Mouse (Mus musculus): ENCODE measurements around the gene Hspa5.
"Not testable (repeated sequence)": the region's sequence is repeated elsewhere in the genome, so short reads cannot be mapped to it uniquely, and the experiment has no call there.

The Hspa5 gene

DNA sequence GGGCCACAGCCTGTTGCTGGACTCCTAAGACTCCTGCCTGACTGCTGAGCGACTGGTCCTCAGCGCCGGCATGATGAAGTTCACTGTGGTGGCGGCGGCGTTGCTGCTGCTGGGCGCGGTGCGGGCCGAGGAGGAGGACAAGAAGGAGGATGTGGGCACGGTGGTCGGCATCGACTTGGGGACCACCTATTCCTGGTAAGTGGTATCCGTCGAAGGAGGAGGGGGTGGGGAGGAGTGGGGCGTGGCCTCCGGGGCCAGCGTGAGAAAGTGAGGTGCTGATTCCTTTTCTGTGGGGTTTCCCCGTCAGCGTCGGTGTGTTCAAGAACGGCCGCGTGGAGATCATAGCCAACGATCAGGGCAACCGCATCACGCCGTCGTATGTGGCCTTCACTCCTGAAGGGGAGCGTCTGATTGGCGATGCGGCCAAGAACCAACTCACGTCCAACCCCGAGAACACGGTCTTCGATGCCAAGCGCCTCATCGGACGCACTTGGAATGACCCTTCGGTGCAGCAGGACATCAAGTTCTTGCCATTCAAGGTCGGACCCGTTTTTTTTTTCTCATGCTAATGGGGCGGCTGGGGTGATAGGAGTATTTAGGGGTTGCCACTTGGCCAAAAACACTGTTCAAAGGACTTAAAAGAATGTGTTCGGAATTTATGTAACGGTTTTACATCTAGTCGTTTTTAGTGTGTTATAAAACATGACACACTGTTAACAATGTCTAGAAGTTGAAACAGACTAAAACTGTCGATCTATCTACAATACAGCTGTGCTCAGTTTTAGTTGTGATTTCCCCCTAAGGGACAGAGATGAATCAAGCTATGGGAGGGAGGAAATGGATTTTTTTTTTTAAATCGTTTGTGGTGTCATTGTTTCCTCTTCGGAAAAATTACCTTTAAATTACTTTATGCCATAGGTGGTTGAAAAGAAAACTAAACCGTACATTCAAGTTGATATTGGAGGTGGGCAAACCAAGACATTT lies 774 bp downstream of the Hspa5 start:
- no peak for DNase-seq

DNA sequence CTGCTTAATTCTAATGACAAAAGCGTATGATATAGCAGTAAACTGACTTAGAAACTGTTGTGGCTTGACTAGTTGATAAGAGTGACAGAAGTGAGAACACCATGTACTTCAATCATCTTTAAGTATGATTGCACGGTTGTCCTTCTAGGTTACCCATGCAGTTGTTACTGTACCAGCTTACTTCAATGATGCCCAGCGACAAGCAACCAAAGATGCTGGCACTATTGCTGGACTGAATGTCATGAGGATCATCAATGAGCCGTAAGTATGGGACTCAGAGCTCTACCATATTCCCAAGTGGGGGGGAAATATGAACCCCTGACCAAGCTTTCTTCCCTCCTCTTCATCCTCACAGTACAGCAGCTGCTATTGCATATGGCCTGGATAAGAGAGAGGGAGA lies 1.9 kb downstream of the Hspa5 start:
- no peak for DNase-seq

DNA sequence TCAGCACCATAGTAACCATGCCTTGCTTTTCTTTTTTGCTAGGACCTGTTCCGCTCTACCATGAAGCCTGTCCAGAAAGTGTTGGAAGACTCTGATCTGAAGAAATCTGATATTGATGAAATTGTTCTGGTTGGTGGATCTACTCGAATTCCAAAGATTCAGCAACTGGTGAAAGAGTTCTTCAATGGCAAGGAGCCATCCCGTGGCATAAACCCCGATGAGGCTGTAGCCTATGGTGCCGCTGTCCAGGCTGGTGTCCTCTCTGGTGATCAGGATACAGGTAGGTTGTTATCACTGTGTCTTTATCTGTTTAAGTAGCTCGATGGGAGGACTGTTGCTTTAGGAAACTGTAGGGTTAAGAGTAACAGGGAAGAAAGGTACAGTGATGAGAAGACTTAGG lies 2.7 kb downstream of the Hspa5 start:
- no peak for DNase-seq

DNA sequence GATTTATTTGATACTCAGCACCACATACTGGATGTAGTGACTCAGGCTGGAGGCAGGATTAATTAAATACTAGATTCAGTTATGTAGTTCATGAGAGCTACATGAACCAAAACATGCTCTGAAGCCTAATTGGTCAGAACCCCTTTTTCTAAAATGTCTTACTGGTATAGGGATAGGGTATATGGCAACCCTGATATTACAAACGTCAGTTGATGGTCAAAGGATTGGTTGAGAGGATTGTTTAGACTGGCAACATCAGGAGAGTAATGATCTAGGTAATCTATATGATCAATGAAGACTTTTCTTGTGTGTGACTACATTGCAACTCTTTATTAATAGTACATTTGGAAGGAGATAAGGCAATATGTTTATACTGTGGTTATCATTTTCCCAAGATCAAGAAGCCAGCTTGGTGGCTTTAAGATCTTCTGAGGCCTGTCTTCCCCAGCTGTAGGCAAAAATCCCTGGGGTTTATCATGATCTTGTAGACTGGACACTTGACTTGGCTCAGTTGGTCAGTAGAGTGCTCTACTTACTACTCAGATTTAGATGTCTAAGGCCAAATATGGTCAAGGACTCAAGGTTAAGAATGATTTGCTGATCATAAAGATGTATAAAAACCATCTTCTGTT lies 5.6 kb downstream of the Hspa5 start:
- DNase-seq, result no peak

DNA sequence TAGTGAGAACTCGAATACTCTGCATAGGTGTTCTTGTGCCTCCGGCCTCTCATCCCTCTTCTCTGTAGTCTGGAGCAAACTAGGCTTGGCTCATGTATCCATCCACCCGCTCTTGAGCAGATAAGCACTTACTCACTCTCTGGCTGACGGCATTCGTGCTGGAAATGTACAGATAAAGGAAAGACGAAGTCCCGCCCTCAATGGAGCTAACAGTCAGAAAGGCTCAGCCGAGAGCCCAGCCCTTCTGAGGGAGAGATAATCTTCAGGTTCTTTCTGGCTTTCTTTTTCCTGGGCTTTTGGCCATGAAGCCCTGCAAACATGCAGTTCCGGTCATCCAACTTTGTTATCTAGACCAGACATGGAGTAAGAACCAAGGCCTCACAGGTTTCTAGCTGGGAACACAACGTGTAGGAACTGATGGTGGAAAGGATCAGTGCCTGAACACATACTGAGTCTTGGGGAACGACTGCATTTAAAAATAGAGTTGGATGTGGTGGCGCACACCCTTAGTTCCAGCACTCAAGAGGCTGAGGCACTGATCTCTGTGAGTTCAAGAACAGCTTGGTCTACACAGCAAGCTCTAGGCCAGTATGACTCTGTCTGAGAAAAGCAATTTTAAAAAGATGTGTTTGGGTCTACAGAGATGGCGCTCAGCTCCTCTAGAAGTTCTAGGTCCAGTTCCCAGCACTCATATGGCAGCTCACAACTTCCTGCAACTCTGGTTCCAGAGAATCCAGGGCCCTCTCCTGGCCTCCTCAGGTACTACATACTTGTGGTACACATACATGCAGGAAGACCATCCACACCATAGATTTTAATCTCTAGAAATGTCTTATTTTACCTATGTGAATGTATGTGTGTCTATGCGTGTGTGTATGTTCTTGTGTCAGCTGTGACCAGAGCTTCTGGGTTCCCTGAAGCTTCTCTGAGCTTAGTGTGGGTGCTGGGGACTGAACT lies 11.6 kb downstream of the Hspa5 start:
- DNase-seq, result no peak

DNA sequence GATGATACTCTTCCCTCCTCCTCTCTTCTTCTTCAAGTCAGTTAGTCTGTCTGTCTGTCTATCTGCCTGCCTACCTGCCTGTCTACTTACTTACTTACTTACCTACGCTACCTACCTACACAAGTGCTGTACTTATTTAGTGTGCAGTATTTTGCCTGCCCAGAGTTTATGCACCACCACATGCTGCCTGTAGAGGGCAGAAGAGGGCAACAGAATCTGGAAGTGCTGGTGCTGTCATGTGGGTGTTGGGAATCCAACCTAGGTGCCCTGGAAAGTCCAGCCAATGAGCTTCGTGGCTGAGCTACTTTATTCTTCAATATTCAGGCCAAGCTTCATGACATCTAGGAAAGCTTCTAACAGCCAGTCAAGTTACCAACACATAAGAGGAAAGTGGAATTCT lies 12.3 kb downstream of the Hspa5 start:
- DNase-seq, result peak; percentile 38 to 45

DNA sequence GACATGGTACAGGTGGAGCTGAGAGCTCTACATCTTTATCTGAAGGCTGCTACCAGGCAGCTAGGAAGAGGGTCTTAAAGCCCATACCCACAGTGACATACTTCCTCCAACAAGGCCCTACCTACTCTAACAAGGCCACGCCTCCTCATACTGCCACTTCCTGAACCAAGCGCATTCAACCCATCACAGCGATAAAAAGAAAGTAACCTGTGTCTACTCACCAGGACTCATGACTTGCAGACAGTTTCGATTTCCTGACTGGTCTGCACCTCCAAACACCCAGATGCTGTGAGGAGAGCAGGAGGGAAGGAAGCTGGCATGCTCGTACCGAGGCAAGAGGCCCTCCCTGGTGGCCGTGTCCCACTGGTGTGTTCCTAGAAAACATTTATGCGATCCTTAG lies 18.5 kb downstream of the Hspa5 start:
- no peak for DNase-seq

DNA sequence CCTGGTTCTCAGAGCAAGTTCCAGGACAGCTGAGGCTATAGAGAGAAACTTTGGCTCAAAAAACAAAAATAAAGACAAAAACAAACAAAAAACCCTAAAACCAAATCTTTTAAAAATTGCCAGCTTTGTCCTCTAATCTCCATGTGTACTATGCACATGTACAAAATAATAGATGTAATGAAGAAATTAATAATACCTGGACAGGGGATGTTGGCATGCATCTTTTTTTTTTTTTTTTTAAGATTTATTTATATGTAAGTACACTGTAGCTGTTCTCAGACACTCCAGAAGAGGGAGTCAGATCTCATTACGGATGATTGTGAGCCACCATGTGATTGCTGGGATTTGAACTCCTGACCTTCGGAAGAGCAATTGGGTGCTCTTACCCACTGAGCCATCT lies 20.8 kb downstream of the Hspa5 start:
- not testable (repeated sequence) for DNase-seq

DNA sequence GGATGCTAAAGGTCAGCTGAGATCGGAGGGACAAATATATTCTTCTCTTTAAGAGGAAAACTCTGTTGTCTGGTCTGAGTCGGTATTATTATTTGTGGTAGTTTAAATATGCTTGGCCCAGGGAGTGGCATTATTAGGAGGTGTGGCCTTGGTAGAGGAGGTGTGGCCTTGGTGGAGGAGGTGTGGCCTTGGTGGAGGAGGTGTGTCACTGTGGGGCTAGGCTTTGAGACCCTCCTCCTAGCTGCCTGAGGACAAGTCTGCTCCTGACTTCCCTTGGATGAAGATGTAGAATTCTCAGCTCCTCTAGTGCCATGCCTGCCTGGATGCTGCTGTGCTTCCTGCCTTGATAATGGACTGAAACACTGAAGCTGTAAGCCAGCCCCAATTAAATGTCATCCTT lies 22.7 kb downstream of the Hspa5 start:
- no peak for DNase-seq

DNA sequence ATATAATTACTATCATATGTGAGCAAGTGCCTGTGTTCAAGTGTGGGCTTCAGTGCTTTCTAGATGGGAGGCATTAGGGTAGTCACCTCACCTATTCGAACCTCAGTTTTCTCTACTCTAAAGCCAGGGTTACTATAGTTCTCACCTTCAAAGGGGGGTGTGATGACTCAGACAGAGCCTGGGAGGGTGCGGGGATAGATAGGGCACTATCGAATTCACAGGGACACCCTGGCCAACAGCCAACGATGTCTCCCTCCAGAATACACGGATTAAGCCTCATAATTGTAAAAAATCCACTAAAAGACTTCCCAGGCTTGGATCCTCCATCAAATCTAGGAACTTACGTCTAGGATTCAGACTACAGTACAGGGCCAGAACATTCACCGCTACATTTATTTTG lies 23.7 kb downstream of the Hspa5 start:
- no peak for DNase-seq

DNA sequence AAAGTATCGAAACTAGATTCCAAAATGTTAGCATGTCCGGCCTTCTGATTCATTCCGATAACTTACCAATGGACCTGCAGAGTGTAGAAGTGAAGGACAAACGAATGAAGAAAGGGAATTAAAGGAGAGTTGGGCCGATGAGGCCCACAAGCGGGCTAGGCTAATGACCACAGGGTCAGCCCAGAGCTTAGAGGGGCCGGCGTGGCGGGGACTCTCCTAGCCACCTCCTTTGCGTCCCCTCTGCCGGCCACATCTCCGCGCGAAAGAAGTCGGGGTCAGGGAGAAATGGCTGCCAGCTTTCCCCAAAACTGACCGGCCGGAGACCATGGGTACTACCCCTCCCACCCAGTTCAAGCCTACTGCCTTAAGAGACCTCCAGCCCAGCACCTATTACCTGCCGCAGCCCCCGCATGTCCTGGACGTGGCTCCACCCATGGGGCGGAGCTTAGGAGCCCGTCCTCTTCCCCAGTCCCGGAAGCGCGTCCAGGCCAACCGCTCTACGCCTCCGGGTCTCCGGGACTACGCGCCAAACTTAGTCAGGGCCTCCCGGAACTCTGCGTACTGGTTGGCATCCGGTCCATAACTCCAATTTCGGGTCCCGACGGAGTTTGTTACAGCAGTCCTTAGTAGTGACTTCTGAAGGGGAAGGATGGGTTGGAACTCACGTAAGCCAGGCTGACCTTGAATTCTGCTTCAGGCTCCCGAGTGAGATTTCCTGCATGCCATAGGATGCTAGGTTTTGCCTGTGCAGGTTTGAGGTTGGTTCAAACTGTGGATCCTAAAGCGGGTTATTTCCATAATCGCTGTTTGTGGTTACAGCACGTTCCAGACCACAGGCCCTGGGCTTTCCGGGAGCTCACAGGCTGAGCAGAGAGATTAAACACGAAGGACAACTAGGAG lies 27.8 kb downstream of the Hspa5 start, which contains the start of gene Rabepk:
Gene Rabepk, minus strand, starts transcription at position 556 of the 900 bp plus-strand sequence.
- peak; percentile 85 for DNase-seq

DNA sequence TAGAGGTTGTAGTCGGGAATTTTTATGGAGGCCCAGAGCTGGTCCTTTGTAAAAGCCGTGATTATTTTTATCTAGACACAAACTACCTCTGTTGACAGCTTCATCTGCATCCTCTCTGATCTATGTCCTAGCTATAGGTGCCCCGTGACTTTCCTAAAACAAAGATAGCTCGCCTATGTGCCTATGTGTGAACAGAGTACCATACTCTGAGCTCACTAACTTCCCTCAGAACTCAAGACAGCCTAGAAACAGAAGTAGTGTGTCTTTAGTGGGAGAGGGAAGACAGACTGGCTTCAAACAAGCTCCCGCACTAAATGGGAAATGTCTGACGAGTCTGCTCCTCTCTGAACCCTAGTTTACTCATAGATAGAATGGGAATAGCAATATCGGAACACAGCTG lies 28.6 kb downstream of the Hspa5 start:
- DNase-seq, result no peak

DNA sequence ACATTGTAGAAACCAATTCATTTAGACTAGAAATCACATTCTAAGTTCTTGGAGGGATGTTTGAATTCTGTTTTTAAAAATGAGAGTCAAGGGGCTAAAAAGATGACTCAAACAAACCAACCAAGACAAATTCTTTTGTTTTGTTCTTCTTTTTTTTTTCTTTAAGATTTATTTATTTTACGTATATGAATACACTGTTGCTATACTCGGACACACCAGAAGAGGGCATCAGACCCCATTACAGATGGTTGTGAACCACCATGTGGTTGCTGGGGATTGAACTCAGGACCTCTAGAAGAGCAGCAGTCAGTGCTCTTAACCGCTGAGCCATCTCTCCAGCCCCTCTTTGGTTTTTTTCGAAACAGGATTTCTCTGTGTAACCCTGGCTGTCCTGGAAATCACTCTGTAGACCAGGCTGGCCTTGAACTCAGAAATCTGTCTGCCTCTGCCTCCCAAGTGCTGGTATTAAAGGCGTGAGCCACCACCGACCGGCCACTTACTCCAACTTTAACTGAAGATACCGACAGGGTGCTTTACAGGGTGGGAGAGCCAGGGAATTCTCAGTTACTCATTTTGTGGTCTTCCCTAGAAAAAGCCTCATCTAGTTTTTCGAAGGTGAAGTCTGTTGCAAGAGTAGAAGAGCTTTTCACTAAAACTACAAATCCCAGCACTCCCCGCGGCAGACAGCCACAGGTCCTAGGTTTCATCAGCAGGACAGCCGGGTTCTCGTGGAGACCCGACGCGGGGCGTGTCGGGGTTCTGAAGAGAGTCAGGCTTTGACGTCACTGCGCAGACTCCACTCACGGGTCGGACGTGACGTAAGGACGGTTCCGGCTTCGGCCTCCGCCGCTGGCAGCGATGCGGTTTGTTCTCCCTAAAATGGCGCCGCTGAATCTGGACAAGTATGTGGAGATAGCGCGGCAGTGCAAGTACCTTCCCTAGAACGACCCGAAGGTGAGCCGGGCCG lies 30.0 kb downstream of the Hspa5 start:
- peak; percentile 96 to 99 for DNase-seq

DNA sequence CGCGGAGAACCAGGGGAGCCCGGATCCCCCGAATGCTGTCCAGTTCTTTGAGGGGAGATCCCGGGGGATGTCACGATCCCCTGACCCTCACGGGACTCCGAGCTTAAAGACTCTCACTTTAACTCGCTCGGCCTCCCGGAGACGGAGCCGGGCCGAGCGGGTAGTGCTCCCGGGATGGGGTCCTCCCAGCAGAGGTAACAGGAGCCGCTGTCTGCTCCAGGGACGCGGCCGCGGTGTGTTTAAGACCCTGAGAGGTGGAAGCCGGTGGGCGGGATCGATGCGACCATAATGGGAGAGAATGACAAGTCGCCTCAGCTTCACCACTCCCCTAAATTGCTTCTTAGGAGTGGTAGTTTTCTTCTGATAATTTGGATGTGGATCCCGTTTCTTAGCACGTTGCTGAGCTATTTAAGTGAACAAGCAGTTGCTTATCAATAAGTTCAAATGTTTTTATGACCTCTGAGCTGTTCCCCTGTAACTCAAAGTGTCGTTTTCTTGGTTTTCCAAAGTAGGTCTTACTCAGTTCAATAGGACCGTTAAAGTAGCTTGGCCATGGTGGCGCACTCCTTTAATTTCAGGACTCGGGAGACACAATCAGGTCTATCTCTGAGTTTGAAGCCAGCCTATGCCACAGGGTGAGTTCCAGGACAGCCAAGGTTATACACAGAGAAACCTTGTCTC lies 30.9 kb downstream of the Hspa5 start:
- DNase-seq, result not testable (repeated sequence)

DNA sequence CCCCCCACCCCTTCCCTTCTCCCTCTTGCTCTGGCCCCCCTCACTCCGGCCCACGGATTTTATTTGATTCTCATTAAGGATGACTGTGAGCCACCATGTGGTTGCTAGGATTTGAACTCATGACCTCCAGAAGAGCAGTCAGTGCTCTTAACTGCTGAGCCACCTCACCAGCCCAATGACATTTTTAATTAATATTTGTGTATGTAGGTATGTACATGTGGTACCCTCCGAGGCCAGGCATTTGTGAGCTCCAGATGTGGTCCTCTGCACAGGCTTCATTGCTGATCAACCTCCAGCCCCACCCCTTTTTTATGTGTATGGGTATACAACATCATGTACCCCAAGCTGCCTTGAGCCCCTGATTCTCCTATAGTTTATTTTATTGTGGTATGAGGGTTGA lies 32.0 kb downstream of the Hspa5 start:
- DNase-seq, result no peak

DNA sequence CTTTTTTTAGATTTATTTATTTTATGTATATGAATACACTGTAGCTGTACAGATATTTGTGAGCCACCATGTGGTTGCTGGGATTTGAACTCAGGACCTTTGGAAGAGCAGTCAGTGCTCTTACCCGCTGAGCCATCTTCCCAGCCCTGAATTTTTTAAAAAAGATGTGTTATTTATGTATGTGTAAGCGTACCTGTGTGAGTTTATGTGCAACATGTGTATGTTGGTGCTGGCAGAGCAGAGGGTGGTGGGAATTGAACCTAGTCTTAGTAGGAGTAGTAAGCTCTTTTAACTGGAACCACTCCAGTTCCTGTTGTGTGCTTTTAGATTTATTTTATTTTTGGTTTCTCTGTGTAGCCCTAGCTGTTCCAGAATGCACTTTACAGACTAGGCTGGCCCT lies 32.4 kb downstream of the Hspa5 start:
- DNase-seq, result no peak

DNA sequence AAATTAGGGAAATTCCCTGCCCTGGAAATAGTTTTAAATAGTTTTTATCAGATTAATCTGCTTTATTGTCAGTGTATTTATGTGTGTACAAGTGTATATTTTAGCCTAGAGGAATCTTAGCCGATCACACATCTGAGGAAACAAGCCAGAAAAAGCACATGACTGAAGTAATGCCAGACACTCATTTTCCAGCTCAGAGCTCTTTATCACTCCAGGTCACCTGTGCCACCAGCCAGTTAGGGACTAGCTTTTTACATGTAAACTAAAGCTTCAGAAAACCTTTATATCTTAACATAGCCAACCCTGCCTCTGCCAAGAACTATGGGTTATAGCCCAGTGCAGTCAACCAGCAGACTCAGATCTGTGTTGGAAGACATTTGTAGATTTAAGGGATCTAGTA lies 33.0 kb downstream of the Hspa5 start:
- DNase-seq, result no peak

DNA sequence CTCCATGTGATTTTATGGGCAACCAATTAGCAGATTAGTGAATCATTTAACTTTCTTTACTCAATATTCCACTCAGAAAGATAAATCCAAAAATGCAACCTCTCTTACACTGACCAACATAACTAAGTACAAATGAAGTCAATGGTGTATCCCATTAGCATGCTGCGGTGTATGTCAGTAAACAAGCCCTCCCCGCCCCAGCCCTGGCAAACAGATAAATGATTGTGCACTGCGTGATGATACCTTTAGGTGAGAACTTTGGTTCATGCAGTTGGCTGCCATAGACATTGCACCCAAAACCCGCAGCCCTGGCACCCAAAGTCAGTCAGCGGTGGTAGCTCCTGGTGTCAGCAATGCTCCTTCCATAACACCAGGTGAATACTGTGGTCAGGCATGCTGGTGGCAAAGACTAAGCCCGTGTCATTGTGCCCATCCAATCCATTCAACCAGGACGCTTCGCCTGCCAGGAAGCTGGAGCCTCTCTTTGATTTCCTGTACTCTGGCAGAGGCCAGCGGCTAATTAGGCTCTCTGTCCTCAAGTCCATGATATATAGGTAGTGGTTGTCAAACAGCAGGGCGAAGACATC lies 33.7 kb downstream of the Hspa5 start:
- no peak for DNase-seq

DNA sequence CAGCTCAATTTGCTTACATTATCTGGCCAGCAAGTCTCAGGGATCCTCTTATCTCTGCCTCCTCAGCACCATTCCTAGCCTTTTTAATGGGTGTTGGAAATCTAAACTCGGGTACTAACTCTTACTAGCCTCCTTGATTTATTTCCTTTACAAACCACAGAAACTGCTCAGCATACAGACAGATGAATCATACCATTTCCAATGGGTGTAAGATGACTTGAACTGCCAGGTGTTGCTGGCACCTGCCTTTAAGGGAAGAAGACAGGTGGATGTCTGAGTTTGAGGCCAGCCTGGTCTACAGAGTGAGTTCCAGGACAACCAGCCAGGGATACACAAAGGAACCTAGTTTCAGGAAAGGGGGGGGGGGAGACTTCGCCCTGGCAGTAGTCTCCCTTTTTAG lies 36.3 kb downstream of the Hspa5 start:
- DNase-seq, result no peak

DNA sequence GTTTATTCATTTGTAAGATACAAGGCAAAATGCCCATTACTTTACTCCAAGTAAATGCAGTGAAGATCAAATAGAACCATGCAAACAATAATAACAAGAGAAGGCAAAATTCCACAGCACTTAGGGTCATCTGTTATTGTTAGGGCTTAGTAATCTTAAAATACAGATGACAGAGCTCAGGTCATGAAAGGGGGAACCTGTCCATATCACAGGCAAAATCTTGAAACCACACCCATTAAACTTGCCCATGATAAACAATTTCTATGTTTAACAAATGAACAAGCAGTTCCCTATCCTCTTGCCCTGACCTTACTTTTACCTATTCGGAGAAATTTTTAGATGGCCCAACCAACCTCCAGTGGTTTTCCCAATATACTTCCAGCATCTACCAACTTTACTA lies 37.8 kb downstream of the Hspa5 start:
- no peak for DNase-seq

Data from cerebellum, adult 18-20 months (tissue).